Mouse (Mus musculus): Measurements from ENCODE around the gene Lima1. TPM values are rescaled to one million over a fixed set of nuclear protein-coding genes. Genes with fewer than 3 reads are reported as not detected.
A peak's percentile ranks its signal among the peaks of the same experiment; 100 is the strongest.
"Not testable (repeated sequence)": the region's sequence is repeated elsewhere in the genome, so short reads cannot be mapped to it uniquely, and the experiment has no call there.

Gene Lima1
- polyA plus RNA-seq (2016; fragmentation: Nextera tagmentation; extraction: Ambion mirVana): 39.6 and 43.4 TPM in 2 replicates

DNA sequence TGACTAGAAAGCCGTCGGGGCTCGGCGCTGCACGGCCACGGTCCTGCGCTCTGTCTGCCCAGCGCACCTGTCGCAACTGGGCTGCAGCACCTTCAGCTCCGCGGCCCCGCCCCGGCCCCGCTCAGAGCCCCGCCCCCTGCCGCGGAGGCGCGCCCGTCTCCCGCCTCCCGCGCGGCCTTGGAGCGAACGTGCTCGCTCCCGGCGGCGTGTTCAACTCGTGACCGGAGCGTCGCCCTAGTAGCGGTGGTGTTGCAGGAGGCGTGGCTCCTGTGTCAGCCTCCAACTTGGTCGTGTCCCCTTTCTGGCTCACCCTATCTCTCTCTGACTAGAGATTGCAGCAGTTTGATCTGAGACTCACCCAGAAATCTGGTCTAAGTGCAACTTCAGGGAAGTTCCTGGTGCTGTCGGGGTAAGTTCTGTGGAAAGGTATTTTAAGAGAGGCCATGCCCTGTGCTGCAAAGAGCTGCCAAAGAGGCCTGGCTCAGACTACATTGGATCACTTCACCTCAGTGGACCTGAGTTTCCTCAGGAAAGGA lies at the start of gene Lima1:
Lima1 (minus strand) TSS at position 123 of the 536 bp plus-strand sequence.
- WGBS: 1% methylated on average over 38 of the region's 38 CpGs
- Histone ChIP-seq H3K9me3 (no peaks in the 10 kb centered on the region), H3K4me3 (peak within 1 kb of the TSS; percentile 67), H3K36me3 (replicated peaks) (no peaks in the 10 kb centered on the region), H3K4me1 (peaks cover 28% of the 10 kb centered on the region), H3K27me3 (ENCODE audit: poor library complexity, severe bottlenecking) (peaks cover 15% of the 10 kb centered on the region), H3K27ac (peak within 1 kb of the TSS; percentile 81)
- DNase-seq (ENCODE audit: extremely low spot score, low spot score): peak; percentile 82

DNA sequence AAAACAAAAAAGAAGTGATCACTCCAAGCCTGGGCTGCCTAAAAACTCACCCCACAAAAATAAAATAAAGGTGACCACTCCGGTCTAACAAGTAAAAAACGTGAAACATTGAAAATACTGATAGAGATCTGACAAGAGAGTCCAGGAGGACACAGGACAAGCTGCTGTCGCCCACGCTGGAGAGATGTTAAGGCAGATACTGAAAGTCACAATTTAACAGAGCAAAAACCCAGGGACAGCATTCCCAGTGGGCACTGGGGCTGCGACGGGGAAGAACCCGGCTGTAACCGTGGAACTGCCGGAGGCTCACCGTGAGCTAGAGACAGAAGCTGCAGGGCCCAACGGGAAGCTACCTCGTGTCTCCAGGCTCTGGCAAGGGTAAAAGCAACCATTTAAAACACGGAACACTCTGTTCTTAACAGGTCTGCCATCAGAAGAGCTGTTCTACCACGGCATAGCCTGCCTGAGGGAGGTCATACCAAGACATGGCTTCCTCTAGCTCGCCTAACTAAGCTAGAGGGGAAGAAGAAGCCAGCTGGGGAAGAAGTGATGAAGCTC lies 44.4 kb upstream of the Lima1 start:
- H3K4me1 ChIP-seq: no peaks in the 10 kb centered on the region; the same call in 1 of the 2 replicates
- H3K27me3 ChIP-seq (ENCODE audit: poor library complexity, severe bottlenecking): no peaks in the 10 kb centered on the region
- H3K36me3 ChIP-seq (replicated peaks): no peaks in the 10 kb centered on the region
- no peaks in the 10 kb centered on the region for H3K9me3 ChIP-seq
- H3K4me3 ChIP-seq: no peak overlapping the region
- no peak overlapping the region for H3K27ac ChIP-seq
- DNase-seq (ENCODE audit: extremely low spot score, low spot score): no peak
- 93% methylated on average over 15 of the region's 15 CpGs for WGBS

DNA sequence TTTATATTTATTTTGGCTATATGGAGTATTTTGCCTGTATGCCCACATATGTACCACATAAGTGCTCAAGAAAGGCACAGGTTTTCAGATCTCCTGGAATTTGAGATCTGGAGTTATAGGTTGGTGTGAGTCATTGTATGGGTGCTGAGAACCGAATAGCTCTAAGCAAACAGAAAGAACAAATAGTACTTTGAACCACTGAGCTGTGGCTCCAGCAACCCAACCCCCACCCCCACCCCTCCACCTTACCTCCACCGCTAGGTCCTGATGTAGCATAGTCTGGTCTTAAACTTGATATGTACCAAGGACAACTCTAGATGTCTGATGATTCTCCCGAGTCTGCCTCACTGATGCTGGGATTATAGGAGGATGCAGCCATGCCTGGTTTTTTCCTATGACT lies 42.0 kb upstream of the Lima1 start:
- WGBS: 83% methylated on average over 3 of the region's 3 CpGs
- no peak for DNase-seq (ENCODE audit: extremely low spot score, low spot score)
- no peaks in the 10 kb centered on the region for H3K36me3 ChIP-seq (replicated peaks)

DNA sequence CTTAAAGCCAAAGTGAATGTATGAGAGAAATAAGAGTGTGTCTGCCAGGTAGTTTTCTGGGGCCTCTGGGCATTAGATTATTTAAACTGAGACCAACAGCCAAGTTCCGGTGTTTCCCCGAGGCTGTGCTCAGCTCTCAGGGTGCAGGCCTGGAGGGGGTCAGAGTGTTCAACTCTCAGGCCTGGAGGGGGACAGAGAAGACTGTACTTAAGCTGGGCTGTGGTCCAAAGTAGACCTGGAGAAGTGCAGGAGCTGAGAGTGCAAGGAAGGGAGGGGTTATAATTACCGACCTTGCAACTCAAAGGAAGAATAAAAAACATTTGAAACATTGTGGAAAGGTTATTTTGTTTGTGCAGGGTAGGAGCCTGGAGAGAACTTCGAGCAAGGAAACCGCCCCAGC lies 39.4 kb upstream of the Lima1 start:
- DNase-seq (ENCODE audit: extremely low spot score, low spot score): no peak
- Histone ChIP-seq H3K36me3 (replicated peaks) (no peaks in the 10 kb centered on the region), H3K4me1 (no peaks in the 10 kb centered on the region), H3K9me3 (no peaks in the 10 kb centered on the region), H3K27me3 (ENCODE audit: poor library complexity, severe bottlenecking) (no peaks in the 10 kb centered on the region), H3K4me3 (no peak overlapping the region), H3K27ac (no peak overlapping the region)
- WGBS: 83% methylated on average over 5 of the region's 5 CpGs

More for the DNA sequence above, 42.0 kb upstream of the Lima1 start:
- H3K9me3 ChIP-seq: no peaks in the 10 kb centered on the region
- H3K27ac ChIP-seq: no peak overlapping the region
- no peak overlapping the region for H3K4me3 ChIP-seq
- no peaks in the 10 kb centered on the region for H3K27me3 ChIP-seq (ENCODE audit: poor library complexity, severe bottlenecking)
- no peaks in the 10 kb centered on the region; the same call in 1 of the 2 replicates for H3K4me1 ChIP-seq

DNA sequence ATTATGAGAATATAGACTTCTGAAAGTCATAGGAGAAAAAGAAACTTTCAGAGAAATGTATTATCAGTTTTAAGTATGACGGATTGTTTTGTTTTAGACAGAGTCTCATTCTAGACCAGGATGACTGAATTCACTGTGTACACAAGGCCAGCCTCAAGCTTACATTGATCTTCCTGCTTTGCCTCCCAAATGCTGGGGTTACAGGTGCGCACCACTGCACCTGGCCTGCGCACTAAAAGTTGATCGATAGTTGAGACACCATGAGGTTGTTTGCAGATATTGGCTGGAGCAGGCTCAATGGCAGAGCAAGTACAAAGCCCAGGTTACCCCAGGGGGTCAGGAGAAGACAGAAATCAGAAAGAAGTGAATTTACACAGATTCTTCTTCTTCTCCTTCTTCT lies 36.5 kb upstream of the Lima1 start:
- Histone ChIP-seq H3K36me3 (replicated peaks) (no peaks in the 10 kb centered on the region), H3K9me3 (no peaks in the 10 kb centered on the region), H3K4me3 (no peak overlapping the region), H3K4me1 (0 out of 2 replicates have a peak, but pooled peaks cover 3% of the 10 kb centered on the region), H3K27ac (no peak overlapping the region), H3K27me3 (ENCODE audit: poor library complexity, severe bottlenecking) (no peaks in the 10 kb centered on the region)
- DNase-seq (ENCODE audit: extremely low spot score, low spot score): no peak
- WGBS: 95% methylated on average over 4 of the region's 4 CpGs

DNA sequence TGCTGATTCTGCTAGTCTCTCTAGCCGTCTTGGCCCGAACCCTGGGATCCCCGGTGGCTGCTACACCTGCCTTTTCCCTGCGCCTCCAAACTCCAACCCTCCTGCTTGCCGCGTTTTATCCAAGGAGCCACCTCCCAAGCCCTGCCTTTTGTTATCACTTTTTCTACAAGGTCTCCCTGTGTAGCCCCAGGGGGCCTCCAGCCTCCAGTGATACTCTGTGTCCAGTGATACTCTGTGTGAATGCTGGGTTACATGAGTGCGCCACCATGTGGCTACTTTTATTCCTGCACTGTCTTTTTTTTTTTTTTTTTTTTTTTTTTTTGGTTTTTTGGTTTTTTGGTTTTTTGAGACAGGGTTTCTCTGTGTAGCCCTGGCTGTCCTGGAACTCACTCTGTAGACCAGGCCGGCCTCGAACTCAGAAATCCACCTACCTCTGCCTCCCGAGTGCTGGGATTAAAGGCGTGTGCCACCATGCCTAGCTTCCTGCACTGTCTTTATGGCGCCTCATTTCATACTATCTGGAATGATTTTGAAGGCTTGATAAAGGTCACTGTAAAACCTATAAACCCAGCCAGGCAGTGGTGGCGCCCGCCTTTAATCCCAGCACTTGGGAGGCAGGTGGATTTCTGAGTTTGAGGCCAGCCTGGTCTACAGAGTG lies 34.2 kb upstream of the Lima1 start:
- H3K27me3 ChIP-seq (ENCODE audit: poor library complexity, severe bottlenecking): not testable (repeated sequence)
- 37% methylated on average over 14 of the region's 14 CpGs for WGBS

DNA sequence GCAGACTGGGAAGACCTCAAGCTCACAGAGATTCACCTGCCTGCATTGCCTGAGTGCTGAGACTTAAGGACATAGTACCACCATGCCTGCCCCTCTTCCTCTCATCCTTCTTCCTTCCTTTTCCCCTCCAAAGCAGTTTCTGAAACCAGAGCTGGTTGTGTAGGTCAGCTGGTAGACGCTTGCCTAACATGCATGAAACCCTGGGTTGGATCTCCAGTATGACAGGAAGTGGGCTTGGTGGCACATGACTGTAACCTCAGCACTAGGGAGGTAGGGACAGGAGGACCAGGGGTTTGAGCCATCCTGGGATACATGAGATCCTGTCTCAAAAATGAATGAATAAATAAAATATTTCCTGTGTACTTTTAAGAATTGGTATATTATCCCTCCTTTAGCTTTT lies 32.3 kb upstream of the Lima1 start:
- Histone ChIP-seq H3K4me1 (0 out of 2 replicates have a peak, but pooled peaks cover 3% of the 10 kb centered on the region), H3K9me3 (no peaks in the 10 kb centered on the region), H3K27me3 (ENCODE audit: poor library complexity, severe bottlenecking) (no peaks in the 10 kb centered on the region), H3K27ac (no peak overlapping the region), H3K4me3 (no peak overlapping the region), H3K36me3 (replicated peaks) (no peaks in the 10 kb centered on the region)
- DNase-seq (ENCODE audit: extremely low spot score, low spot score): no peak
- WGBS: 71% methylated on average over 1 of the region's 1 CpGs

More for the DNA sequence above, 34.2 kb upstream of the Lima1 start:
- H3K4me3 ChIP-seq; H3K27ac ChIP-seq; H3K36me3 ChIP-seq (replicated peaks); H3K4me1 ChIP-seq; H3K9me3 ChIP-seq: not testable (repeated sequence)
- peak; percentile 27 for DNase-seq (ENCODE audit: extremely low spot score, low spot score)

DNA sequence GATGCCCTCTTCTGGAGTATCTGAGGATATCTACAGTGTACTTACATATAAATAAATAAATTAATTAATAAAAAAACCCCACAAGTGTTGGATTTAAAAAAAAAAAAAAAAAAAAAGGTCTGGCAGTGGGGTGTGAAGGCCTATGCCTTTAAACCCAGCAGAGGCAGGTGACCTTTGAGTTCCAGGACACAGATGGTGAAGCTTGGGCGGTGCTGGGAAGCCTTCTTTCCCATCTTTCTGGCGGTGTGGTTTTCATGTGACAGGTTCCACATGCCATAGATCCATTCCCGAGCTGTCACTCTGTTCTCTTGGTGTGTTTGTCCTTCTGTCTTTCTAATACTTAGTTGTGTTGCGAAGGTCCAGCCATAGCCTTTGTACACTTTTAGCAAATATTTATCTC lies 31.8 kb upstream of the Lima1 start:
- 86% methylated on average over 4 of the region's 4 CpGs for WGBS
- no peaks in the 10 kb centered on the region for H3K9me3 ChIP-seq
- H3K36me3 ChIP-seq (replicated peaks): no peaks in the 10 kb centered on the region
- H3K27me3 ChIP-seq (ENCODE audit: poor library complexity, severe bottlenecking): no peaks in the 10 kb centered on the region
- no peak overlapping the region for H3K4me3 ChIP-seq
- no peak for DNase-seq (ENCODE audit: extremely low spot score, low spot score)
- H3K4me1 ChIP-seq: 0 out of 2 replicates have a peak, but pooled peaks cover 3% of the 10 kb centered on the region
- no peak overlapping the region for H3K27ac ChIP-seq

DNA sequence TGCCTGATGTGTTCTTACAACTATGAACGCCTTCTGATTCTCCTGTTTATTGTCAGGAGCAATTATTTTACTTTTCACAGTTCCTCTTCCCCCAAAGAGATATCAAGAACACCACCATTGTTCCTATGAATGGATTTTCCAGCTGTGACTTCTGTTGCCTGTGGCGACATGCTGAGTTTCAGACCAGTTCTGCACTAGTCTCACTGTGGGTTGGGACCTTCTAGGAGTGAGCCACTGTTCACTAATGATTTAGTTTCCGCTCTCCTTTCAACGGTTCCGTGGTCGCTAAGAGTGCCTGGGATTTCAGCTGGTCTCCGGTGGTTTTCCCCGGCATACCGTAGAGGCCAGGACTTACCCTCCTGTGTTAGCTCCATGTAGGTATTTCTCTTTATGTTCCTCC lies 29.6 kb upstream of the Lima1 start:
- Histone ChIP-seq H3K36me3 (replicated peaks) (no peaks in the 10 kb centered on the region), H3K4me1 (0 out of 2 replicates have a peak, but pooled peaks cover 3% of the 10 kb centered on the region), H3K9me3 (no peaks in the 10 kb centered on the region), H3K27me3 (ENCODE audit: poor library complexity, severe bottlenecking) (no peaks in the 10 kb centered on the region), H3K27ac (no peak overlapping the region), H3K4me3 (no peak overlapping the region)
- 83% methylated on average over 9 of the region's 9 CpGs for WGBS
- no peak for DNase-seq (ENCODE audit: extremely low spot score, low spot score)

DNA sequence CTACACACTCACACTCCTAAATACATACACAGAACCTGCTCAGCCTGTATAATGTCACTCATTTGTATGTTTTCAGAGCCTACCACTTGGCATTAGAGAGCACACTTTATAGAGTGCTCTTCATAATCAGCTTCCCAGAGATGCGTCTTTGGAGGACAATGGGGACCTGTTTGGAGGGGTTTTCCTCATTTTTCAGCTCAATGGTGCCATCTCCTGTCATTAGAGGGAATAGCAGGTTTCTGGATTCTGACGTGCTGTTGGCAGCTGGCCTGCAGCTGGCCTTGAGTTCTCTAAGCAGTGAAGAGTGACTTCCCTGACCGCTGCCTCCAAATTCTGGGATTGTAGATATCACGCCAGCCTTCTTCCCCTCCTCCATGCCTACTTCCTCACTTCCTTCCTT lies 29.1 kb upstream of the Lima1 start:
- Histone ChIP-seq H3K36me3 (replicated peaks) (no peaks in the 10 kb centered on the region), H3K4me1 (0 out of 2 replicates have a peak, but pooled peaks cover 2% of the 10 kb centered on the region), H3K27ac (no peak overlapping the region), H3K27me3 (ENCODE audit: poor library complexity, severe bottlenecking) (no peaks in the 10 kb centered on the region), H3K9me3 (no peaks in the 10 kb centered on the region), H3K4me3 (no peak overlapping the region)
- WGBS: 10% methylated on average over 4 of the region's 4 CpGs
- DNase-seq (ENCODE audit: extremely low spot score, low spot score): peak; percentile 65

DNA sequence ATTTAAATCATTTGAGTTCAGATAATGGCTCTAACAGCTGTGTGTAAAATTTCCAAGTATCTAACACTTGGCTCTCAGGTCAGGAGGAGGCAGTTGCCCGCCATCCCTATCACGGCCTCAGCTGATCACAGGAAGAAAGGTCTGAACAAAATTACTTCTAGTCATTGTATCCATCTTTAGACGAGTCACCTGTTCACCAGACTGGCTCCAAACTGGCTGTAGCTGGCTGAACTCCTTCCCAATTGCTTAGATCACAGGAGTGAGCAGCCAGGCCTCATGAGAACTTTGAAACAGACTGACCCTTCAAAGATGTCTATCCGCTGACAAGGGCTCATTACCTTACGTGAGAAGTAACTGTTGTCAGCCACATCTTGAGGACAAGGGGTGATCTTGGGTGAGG lies 28.0 kb upstream of the Lima1 start:
- H3K36me3 ChIP-seq (replicated peaks): no peaks in the 10 kb centered on the region
- H3K4me3 ChIP-seq: no peak overlapping the region
- DNase-seq (ENCODE audit: extremely low spot score, low spot score): no peak
- H3K9me3 ChIP-seq: no peaks in the 10 kb centered on the region
- no peaks in the 10 kb centered on the region for H3K4me1 ChIP-seq
- no peak overlapping the region for H3K27ac ChIP-seq
- H3K27me3 ChIP-seq (ENCODE audit: poor library complexity, severe bottlenecking): no peaks in the 10 kb centered on the region
- WGBS: 92% methylated on average over 5 of the region's 5 CpGs

DNA sequence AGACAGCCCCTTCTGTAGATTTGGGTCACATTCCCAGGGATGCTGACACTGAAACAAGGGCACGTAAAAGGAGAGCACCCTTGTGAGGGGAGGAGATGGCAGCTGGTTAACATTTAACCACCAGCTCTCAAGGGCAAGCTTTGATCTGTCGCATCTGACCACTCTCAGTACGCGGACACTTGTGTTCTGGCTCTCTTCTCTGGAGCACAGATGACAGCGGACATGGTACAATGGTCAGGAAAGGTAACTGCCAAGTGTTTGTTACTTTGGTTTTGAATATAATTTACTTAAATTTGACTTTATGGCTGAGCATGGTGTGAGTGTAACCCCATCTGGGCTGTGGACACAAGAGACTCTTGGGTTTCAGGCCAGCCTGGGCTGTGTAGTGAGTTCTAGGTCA lies 27.5 kb upstream of the Lima1 start:
- no peaks in the 10 kb centered on the region for H3K27me3 ChIP-seq (ENCODE audit: poor library complexity, severe bottlenecking)
- no peak for DNase-seq (ENCODE audit: extremely low spot score, low spot score)
- no peaks in the 10 kb centered on the region for H3K36me3 ChIP-seq (replicated peaks)
- H3K4me1 ChIP-seq: no peaks in the 10 kb centered on the region
- H3K27ac ChIP-seq: no peak overlapping the region
- H3K4me3 ChIP-seq: no peak overlapping the region
- 94% methylated on average over 5 of the region's 5 CpGs for WGBS
- no peaks in the 10 kb centered on the region for H3K9me3 ChIP-seq

DNA sequence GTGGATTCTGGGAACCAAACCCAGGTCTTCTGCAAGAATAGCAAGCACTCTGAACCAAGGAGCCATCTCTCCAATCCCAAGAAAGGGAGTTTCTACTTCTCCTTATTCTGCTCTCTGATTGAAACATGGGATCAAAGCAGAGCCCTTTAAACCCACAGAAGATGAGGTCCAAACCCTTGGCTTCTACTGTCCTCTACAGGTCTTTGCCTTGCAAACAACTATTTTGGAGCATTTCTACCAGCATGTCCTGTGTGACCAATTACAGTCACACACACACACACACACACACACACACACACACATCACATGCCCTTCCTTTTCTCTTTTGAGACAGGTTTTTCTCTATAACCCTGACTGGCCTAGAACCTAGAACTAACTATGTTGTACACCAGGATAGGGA lies 21.4 kb upstream of the Lima1 start:
- Histone ChIP-seq H3K27ac (no peak overlapping the region), H3K4me3 (no peak overlapping the region), H3K9me3 (no peaks in the 10 kb centered on the region), H3K36me3 (replicated peaks) (no peaks in the 10 kb centered on the region), H3K4me1 (peaks cover 8% of the 10 kb centered on the region; the same call in 1 of the 2 replicates), H3K27me3 (ENCODE audit: poor library complexity, severe bottlenecking) (no peaks in the 10 kb centered on the region)
- DNase-seq (ENCODE audit: extremely low spot score, low spot score): no peak

Data from forebrain, embryonic 10.5 days (tissue).